Comparison of ENCODE assay signal across 30 mouse cellular contexts in genomic region chr13:3596232-3596631, GRCm38 (mm10).
"Had no signal": no experiment of that assay in that cellular context is flagged by ENCODE, and none has a peak within 500 bp of the region (broad histone marks: within the 10 kb centered on the region; RNA-seq: fewer than 3 reads in every experiment).

No protein-coding gene starts in this region.

- H3K4me1 ChIP-seq: limb, embryonic 10.5 days; limb, embryonic 12.5 days; limb, embryonic 13.5 days; limb, embryonic 15.5 days; liver, embryonic 12.5 days; liver, embryonic 13.5 days; liver, embryonic 15.5 days; lung, embryonic 15.5 days; midbrain, embryonic 10.5 days; midbrain, embryonic 12.5 days; midbrain, embryonic 13.5 days; midbrain, embryonic 15.5 days had no signal

- ATAC-seq: liver, embryonic 12.5 days; liver, postnatal 0 days; lung, postnatal 0 days; midbrain, embryonic 13.5 days; midbrain, embryonic 15.5 days; midbrain, embryonic 16.5 days had no signal

- H3K27ac ChIP-seq: left cerebral cortex, adult 2 months; limb, embryonic 10.5 days; limb, embryonic 12.5 days; limb, embryonic 13.5 days; limb, embryonic 15.5 days; liver, embryonic 12.5 days; liver, embryonic 13.5 days; liver, embryonic 14.5 days; liver, embryonic 15.5 days; lung, embryonic 15.5 days; macrophage; midbrain, embryonic 10.5 days; midbrain, embryonic 12.5 days; midbrain, embryonic 13.5 days; midbrain, embryonic 15.5 days had no signal

- H3K9ac ChIP-seq: limb, embryonic 12.5 days; limb, embryonic 13.5 days; limb, embryonic 15.5 days; liver, embryonic 12.5 days; liver, embryonic 13.5 days; liver, embryonic 14.5 days; liver, embryonic 15.5 days; liver, postnatal 0 days; lung, embryonic 14.5 days; lung, embryonic 15.5 days; midbrain, embryonic 12.5 days; midbrain, embryonic 13.5 days; midbrain, embryonic 15.5 days had no signal

- DNase-seq: left cerebral cortex, postnatal 4 days; liver; liver, embryonic 13.5 days; liver, postnatal 0 days; lung, adult 18-20 months; lung, adult 2 months; lung, embryonic 14.5 days; lung, postnatal 10 days; lung, postnatal 14 days; lung, postnatal 36 days; lung, postnatal 4 days; midbrain, embryonic 14.5 days had no signal

- H3K27me3 ChIP-seq: limb, embryonic 12.5 days; limb, embryonic 13.5 days; limb, embryonic 15.5 days; liver, embryonic 12.5 days; liver, embryonic 13.5 days; liver, embryonic 15.5 days; lung, embryonic 15.5 days; megakaryocyte, embryonic 14.5 days; midbrain, embryonic 12.5 days; midbrain, embryonic 13.5 days; midbrain, embryonic 15.5 days had no signal

- H3K4me3 ChIP-seq: left cerebral cortex, adult 2 months; limb, embryonic 10.5 days; limb, embryonic 12.5 days; limb, embryonic 13.5 days; limb, embryonic 15.5 days; liver, embryonic 12.5 days; liver, embryonic 13.5 days; liver, embryonic 15.5 days; lung, embryonic 15.5 days; megakaryocyte, embryonic 14.5 days; midbrain, embryonic 10.5 days; midbrain, embryonic 12.5 days; midbrain, embryonic 13.5 days; midbrain, embryonic 15.5 days; myocyte had no signal

- H3K9me3 ChIP-seq: limb, embryonic 10.5 days; limb, embryonic 12.5 days; limb, embryonic 13.5 days; limb, embryonic 15.5 days; liver, embryonic 12.5 days; liver, embryonic 13.5 days; liver, embryonic 15.5 days; lung, embryonic 15.5 days; megakaryocyte, embryonic 14.5 days; midbrain, embryonic 10.5 days; midbrain, embryonic 12.5 days; midbrain, embryonic 13.5 days; midbrain, embryonic 15.5 days had no signal
